Mouse (Mus musculus) cerebellum, adult 11 months (tissue): ENCODE measurements at regions not wholly inside any gene's neighbourhood (a gene's known extent, or its start where the extent isn't known, plus 50 kb on each side); places are given as distances from the start of the nearest gene placed in this dataset.
A peak's percentile ranks its signal among the peaks of the same experiment; 100 is the strongest.

Source experiments
- DNase-seq: peaks from one replicate; pipeline ENCODE4 v3.0.0; 2022

DNA sequence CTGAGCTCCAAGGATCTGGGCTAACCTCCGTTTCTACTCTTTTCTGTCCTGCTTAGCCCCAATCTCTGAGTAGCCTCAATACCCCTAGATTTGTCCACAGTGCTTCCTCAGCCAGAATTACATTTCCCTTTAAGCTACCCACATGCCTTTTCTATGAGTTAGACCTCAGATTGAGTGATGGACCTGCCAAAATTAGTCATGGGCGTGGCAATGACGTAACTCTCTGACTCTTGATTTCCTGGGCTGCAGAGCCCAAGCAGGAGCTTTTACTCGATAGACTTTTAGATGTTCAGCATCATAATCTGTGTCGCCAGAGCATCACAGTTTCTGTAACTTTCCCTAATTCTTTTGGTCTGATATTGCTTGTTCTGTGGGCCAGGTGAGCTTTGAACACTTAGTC lies 186.9 kb upstream of the Rora start:
- DNase-seq = no peak

GRCm38 (mm10) chr9:68476391-68476790 lies 177.2 kb upstream of the Rora start:
- DNase-seq = no peak

DNA sequence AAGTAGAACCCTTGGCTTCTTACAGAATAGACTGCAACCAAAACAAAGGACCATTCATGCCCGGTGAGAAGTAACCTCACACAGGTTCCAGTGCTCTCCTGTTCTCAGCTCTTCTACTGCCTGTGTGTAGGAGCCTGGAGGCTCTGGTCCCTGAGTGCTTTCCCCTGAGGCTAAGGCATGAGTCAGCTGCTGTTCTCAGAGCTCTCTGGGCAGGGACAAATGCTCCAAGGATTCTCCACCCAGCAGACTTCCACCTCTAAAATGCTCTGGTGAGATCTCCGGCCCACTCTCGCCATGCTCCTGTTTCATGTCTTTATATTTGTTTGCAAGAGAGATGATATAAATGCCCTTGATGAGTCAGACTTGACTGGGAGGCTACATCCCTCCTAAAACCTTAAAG lies 176.1 kb upstream of the Rora start:
- no peak for DNase-seq

DNA sequence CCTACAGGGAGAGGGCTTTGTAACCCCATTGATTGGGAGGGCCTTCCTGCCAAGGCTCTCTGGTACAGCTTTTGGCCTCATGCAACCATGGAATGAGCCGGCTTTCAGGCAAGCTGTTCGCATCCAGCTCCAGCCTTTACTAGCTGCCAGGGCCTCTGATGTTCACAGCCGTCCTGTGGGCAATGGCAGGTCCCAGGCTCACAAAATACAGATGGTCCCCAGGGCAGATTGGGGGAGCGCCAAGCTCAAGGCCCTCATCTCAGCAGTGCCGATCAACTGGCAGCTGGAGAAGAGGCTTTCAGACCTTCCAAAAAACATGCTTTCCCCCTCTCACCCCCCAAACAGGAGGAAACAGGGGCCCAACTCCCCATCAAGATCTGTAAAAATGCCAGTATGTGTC lies 166.9 kb upstream of the Rora start:
- peak; percentile 2 for DNase-seq

- no peak for DNase-seq
Measured at GRCm38 (mm10) chr9:68491151-68491550, 162.4 kb upstream of the Rora start.

GRCm38 (mm10) chr9:68521218-68521617 lies 132.4 kb upstream of the Rora start:
- no peak for DNase-seq

DNA sequence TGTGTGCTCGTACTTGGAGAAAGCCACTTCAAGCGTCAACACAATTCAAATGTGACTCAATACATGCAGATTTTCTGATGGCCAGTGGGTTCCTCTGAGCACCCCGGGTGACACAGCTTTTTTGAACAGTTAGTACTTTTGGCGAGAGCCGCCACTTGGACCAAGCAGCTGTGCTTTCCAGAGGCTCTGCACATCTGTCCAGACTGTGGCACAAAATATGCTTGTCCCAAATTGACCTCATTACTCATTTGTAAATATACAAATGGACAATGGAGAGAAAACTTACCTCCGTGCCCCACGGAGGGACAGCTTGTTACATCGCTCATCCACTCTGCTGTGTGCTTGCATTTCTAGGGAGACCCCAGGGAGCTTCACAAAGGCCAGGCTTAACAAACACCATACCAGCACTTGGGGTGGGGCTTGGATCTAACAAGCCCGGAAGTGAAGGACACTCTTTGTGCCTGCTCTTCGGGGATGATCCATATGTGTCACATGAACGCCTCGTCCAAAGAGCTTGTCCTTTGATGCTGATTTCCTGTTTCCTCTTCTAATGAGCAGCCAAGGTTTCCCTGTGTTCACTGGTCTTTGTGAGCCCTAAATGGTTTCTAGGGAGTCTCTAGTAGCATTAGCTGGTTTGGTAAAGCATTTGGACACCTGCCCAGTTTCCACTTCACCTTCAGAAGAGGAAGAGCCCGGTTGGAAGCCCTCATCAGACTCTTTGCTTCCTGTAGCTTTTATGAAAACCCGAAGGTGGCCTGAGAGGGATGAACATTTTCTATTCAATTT lies 91.6 kb upstream of the Rora start:
- no peak for DNase-seq

DNA sequence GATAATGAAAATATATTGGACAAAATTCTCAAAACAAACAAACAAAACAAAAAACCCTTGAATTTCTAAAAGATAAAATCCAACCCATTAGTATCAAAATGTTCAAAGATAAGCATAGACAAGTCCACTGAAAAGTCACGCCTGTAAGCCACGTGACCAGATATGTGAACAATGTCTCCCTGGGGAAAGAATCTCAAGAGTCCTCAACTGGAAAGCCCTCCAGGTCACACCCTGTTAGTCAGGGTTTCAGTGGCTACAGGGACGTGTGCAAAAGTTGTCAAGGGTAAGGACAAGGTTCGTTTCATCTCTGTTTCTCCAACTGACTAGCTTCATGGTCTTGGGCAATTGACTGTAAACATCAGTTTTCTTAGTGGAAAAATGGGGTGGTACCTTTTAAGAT lies 90.4 kb upstream of the Rora start:
- no peak for DNase-seq

GRCm38 (mm10) chr9:68585751-68586150 lies 67.8 kb upstream of the Rora start:
- no peak for DNase-seq

DNA sequence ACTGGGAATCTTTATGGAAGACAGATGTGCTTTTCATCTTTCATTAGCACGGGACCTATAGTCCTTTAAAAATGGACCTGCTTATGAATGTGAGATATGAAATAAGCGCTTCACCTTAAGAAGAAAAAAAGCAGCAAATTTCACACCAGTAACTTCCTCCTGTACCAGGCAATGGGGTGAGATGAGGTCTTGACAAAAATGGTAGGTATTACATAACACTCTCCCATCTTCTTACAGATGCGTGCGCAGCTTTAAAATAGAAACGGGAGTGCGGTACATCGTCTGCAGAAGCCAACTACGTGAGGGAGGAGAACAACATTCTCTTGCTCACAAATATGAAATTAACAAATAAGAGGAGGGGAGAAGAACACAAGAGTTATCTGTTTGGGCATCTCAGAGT lies 62.6 kb upstream of the Rora start:
- DNase-seq = no peak

- DNase-seq = no peak
Measured at GRCm38 (mm10) chr9:68592976-68593375, 60.6 kb upstream of the Rora start.

GRCm38 (mm10) chr9:68594586-68594985 lies 59.0 kb upstream of the Rora start:
- DNase-seq = no peak
